Mouse (Mus musculus) large intestine, adult 2 months (tissue): Measurements from ENCODE around the gene Dcun1d3. TPM values are rescaled to one million over a fixed set of nuclear protein-coding genes. Genes with fewer than 3 reads are reported as not detected.

Experiments
- DNase-seq: peaks from one replicate; pipeline ENCODE4 v3.0.0-alpha.2; 2012; ENCODE audit warnings: low read depth, low spot score
- WGBS: fragments of 180-500 bp; shearing (Covaris S2); methylation state at CpG from one replicate; pipeline ENCODE4 v1.1.7; 2018; 5-methylcytosine and 5-hydroxymethylcytosine counted together
- polyA plus RNA-seq: library from polyadenylated mRNA; depleted of rRNA; stranded (reverse); fragments of >200 nt; gene quantifications from 2 replicates; pipeline ENCODE4 v1.2.3, GENCODE M21; 2012; rRNA removed

Gene Dcun1d3
- polyA plus RNA-seq, 1 experiment, result 2.7 TPM

- no peak for DNase-seq
- 100% methylated on average over 1 of the region's 1 CpGs for WGBS
Measured at GRCm38 (mm10) chr7:119835371-119835770, 60.7 kb downstream of the Dcun1d3 start.

- DNase-seq, result no peak
- 93% methylated on average over 3 of the region's 3 CpGs for WGBS
Measured at GRCm38 (mm10) chr7:119808723-119809122, 87.4 kb downstream of the Dcun1d3 start.

- 82% methylated on average over 5 of the region's 5 CpGs for WGBS
- no peak for DNase-seq
Measured at GRCm38 (mm10) chr7:119807396-119807795, 88.7 kb downstream of the Dcun1d3 start.

Other genes starting within 250 kb of the Dcun1d3 start
- not detected in 2 replicates for gene Acsm4, start 206.3 kb downstream of the Dcun1d3 start, polyA plus RNA-seq
- gene Thumpd1, start 175.5 kb downstream of the Dcun1d3 start, polyA plus RNA-seq, result 8.6 and 9.9 TPM in 2 replicates
- 3.8 and 10.2 TPM in 2 replicates for gene Acsm3, start 135.4 kb downstream of the Dcun1d3 start, polyA plus RNA-seq
- 1.9 and 3.7 TPM in 2 replicates for gene Rexo5, start 102.3 kb downstream of the Dcun1d3 start, polyA plus RNA-seq
- 1.3 and 1.4 TPM in 2 replicates for gene Eri2, start 102.2 kb downstream of the Dcun1d3 start, polyA plus RNA-seq
- gene Lyrm1, start 437 bp downstream of the Dcun1d3 start, polyA plus RNA-seq, result 2.6 and 2.7 TPM in 2 replicates
- 0.01 TPM in 1 of 2 replicates, not detected in the other for gene Dnah3, start 199.0 kb upstream of the Dcun1d3 start, polyA plus RNA-seq
- 16.3 and 16.7 TPM in 2 replicates for gene Tmem159, start 206.1 kb upstream of the Dcun1d3 start, polyA plus RNA-seq
- 0.04 and 0.10 TPM in 2 replicates for gene Zp2, start 249.0 kb upstream of the Dcun1d3 start, polyA plus RNA-seq